Mouse (Mus musculus) MEL (cell line): Measurements from ENCODE around the gene Uchl3.

Experiments used
- GABPA ChIP-seq: IDR thresholded peaks from 2 replicates; pipeline ENCODE4 v1.6.1; 2012; ENCODE audit warnings: low read depth, mild to moderate bottlenecking, inconsistent platforms, low read length, improper control_type of control experiment, moderate library complexity
- GATA1 ChIP-seq: IDR thresholded peaks from 2 replicates; pipeline ENCODE4 v1.6.1; 2011; ENCODE audit warnings: low read depth, low read length, improper control_type of control experiment
- MAZ ChIP-seq: IDR thresholded peaks from 2 replicates; pipeline ENCODE4 v1.6.1; 2012; ENCODE audit warnings: low read depth, mild to moderate bottlenecking, inconsistent platforms, low read length, improper control_type of control experiment
- RAD21 ChIP-seq: IDR thresholded peaks from 2 replicates; pipeline ENCODE4 v1.6.1; 2011; ENCODE audit warnings: mild to moderate bottlenecking, low read depth, low read length, improper control_type of control experiment
- SIN3A ChIP-seq: IDR thresholded peaks from 2 replicates; pipeline ENCODE4 v1.6.1; 2012; ENCODE audit warnings: low read length, improper control_type of control experiment, inconsistent platforms

GRCm38 (mm10) chr14:101610701-101611100, 43.1 kb upstream of the Uchl3 start:
- no peak for TF ChIP-seq RAD21
- no peak for TF ChIP-seq GATA1
- no peak for TF ChIP-seq SIN3A
- no peak for TF ChIP-seq GABPA
- TF ChIP-seq MAZ = no peak
